Comparison of ENCODE assay signal across 8 mouse cellular contexts in genomic region chr13:74292167-74292566, GRCm38 (mm10). TPM values are rescaled to one million over a fixed set of nuclear protein-coding genes. Genes with fewer than 3 reads are reported as not detected.
A peak's percentile ranks its signal among the peaks of the same experiment; 100 is the strongest.
DNase-seq lines count a peak whose midpoint lies in the region; ATAC-seq lines count a peak whose summit lies in the region.

TSS of gene Ahrr (minus strand) at chr13:74292331.

- WGBS in embryonic facial prominence, embryonic 10.5 days = under 1% methylated on average over 27 of the region's 27 CpGs
- WGBS in heart, embryonic 11.5 days (ENCODE audit: insufficient replicate concordance) = 2% methylated on average over 27 of the region's 27 CpGs
- WGBS in kidney, embryonic 15.5 days = 1% methylated on average over 27 of the region's 27 CpGs
- 1% methylated on average over 27 of the region's 27 CpGs for WGBS in lung, embryonic 16.5 days

- H3K9ac ChIP-seq in heart, embryonic 11.5 days (ENCODE audit: low read depth, low read length) = no peak within 1 kb of the TSS
- no peak within 1 kb of the TSS for H3K9ac ChIP-seq in kidney, embryonic 15.5 days
- peak within 1 kb of the TSS; percentile 51 for H3K9ac ChIP-seq in lung, embryonic 16.5 days (ENCODE audit: low read length)

- no peak within 1 kb of the TSS for H3K27ac ChIP-seq in embryonic facial prominence, embryonic 10.5 days (replicated peaks)
- no peak within 1 kb of the TSS for H3K27ac ChIP-seq in heart, embryonic 11.5 days (ENCODE audit: low read depth, low read length)
- no peak within 1 kb of the TSS for H3K27ac ChIP-seq in kidney, embryonic 15.5 days
- H3K27ac ChIP-seq in lung, embryonic 16.5 days (ENCODE audit: low read length) = no peak within 1 kb of the TSS

- peaks cover 32% of the 10 kb centered on the region for H3K27me3 ChIP-seq in embryonic facial prominence, embryonic 10.5 days (replicated peaks; ENCODE audit: low read depth, poor library complexity, severe bottlenecking)
- peaks cover 22% of the 10 kb centered on the region for H3K27me3 ChIP-seq in heart, embryonic 11.5 days (ENCODE audit: control insufficient read depth, insufficient read depth, low read length)
- H3K27me3 ChIP-seq in kidney, embryonic 15.5 days = peaks cover 33% of the 10 kb centered on the region
- H3K27me3 ChIP-seq in lung, embryonic 16.5 days (ENCODE audit: control insufficient read depth, insufficient read depth, low read depth, low read length) = no peaks in the 10 kb centered on the region; the same call in 1 of the 2 replicates

- ATAC-seq in heart, embryonic 11.5 days (replicated peaks; ENCODE audit: insufficient number of reproducible peaks, low FRiP score, low TSS enrichment) = no peak
- peak; percentile 73 for ATAC-seq in kidney, embryonic 15.5 days (replicated peaks; ENCODE audit: low FRiP score)
- peak; percentile 67 for ATAC-seq in lung, embryonic 16.5 days (ENCODE audit: low read depth)

- peak within 1 kb of the TSS; percentile 65 for H3K4me2 ChIP-seq in heart, embryonic 11.5 days
- H3K4me2 ChIP-seq in kidney, embryonic 15.5 days = peak within 1 kb of the TSS; percentile 61
- H3K4me2 ChIP-seq in lung, embryonic 16.5 days (ENCODE audit: low read depth, low read length) = peak within 1 kb of the TSS; percentile 52

- H3K4me1 ChIP-seq in embryonic facial prominence, embryonic 10.5 days = peaks cover 9% of the 10 kb centered on the region
- H3K4me1 ChIP-seq in heart, embryonic 11.5 days (ENCODE audit: control insufficient read depth, insufficient read depth, low read length) = no peaks in the 10 kb centered on the region
- H3K4me1 ChIP-seq in kidney, embryonic 15.5 days = peaks cover 7% of the 10 kb centered on the region
- H3K4me1 ChIP-seq in lung, embryonic 16.5 days (replicated peaks; ENCODE audit: control insufficient read depth, insufficient read depth, low read length) = peaks cover 4% of the 10 kb centered on the region

- peak; percentile 6 to 13 for DNase-seq in layer of hippocampus, postnatal 36 days
- no peak for DNase-seq in layer of hippocampus, adult 11-12 months (ENCODE audit: low spot score)
- DNase-seq in embryonic facial prominence, embryonic 10.5 days (ENCODE audit: low spot score) = peak; percentile 79
- DNase-seq in ovary, postnatal 14 days (ENCODE audit: low spot score) = peak; percentile 24
- peak; percentile 60 to 69 for DNase-seq in urinary bladder, postnatal 4 days (ENCODE audit: low spot score in 2 of 2)

- H3K9me3 ChIP-seq in embryonic facial prominence, embryonic 10.5 days = no peaks in the 10 kb centered on the region
- H3K9me3 ChIP-seq in heart, embryonic 11.5 days (replicated peaks; ENCODE audit: control insufficient read depth, low read length) = no peaks in the 10 kb centered on the region
- no peaks in the 10 kb centered on the region for H3K9me3 ChIP-seq in kidney, embryonic 15.5 days (replicated peaks)
- H3K9me3 ChIP-seq in lung, embryonic 16.5 days (ENCODE audit: control insufficient read depth, low read length) = no peaks in the 10 kb centered on the region

- H3K4me3 ChIP-seq in embryonic facial prominence, embryonic 10.5 days = peak within 1 kb of the TSS; percentile 50
- peak within 1 kb of the TSS; percentile 30 for H3K4me3 ChIP-seq in heart, embryonic 11.5 days (ENCODE audit: low read depth, low read length)
- peak within 1 kb of the TSS; percentile 30 for H3K4me3 ChIP-seq in kidney, embryonic 15.5 days (replicated peaks)
- H3K4me3 ChIP-seq in lung, embryonic 16.5 days (ENCODE audit: low read length) = peak within 1 kb of the TSS; percentile 33

- H3K36me3 ChIP-seq in embryonic facial prominence, embryonic 10.5 days (replicated peaks) = no peaks in the 10 kb centered on the region
- H3K36me3 ChIP-seq in heart, embryonic 11.5 days (ENCODE audit: control insufficient read depth, insufficient read depth, low read length) = no peaks in the 10 kb centered on the region
- no peaks in the 10 kb centered on the region for H3K36me3 ChIP-seq in kidney, embryonic 15.5 days
- H3K36me3 ChIP-seq in lung, embryonic 16.5 days (ENCODE audit: control insufficient read depth, insufficient read depth, low read length) = no peaks in the 10 kb centered on the region

RNA-seq across cellular contexts. Expression of gene Ahrr, which starts in this region (rescaled TPM):
- total RNA-seq in layer of hippocampus, postnatal 36 days (2021) = 1 to 10 TPM in 1 of 2 experiments, under 1 TPM in 1; 0.80 to 1.2 TPM
- 1.1 and 1.5 TPM in 2 replicates for polyA plus RNA-seq in embryonic facial prominence, embryonic 10.5 days (2016; fragmentation: Nextera tagmentation; extraction: Ambion mirVana)
- polyA plus RNA-seq in heart, embryonic 11.5 days (2014; fragmentation: Nextera tagmentation; extraction: Ambion mirVana) = 0.70 and 0.76 TPM in 2 replicates
- polyA plus RNA-seq in kidney, embryonic 15.5 days (2015; fragmentation: Nextera tagmentation; extraction: Ambion mirVana) = 0.45 and 0.52 TPM in 2 replicates
- 0.57 and 0.70 TPM in 2 replicates for polyA plus RNA-seq in lung, embryonic 16.5 days (2015; fragmentation: Nextera tagmentation; extraction: Ambion mirVana)

Comparison
In these comparisons a context has a peak if more than half of its experiments do, and no peak if none do; other contexts are left out.
1. Peak in ATAC-seq, H3K4me3 ChIP-seq and H3K4me2 ChIP-seq in kidney, embryonic 15.5 days; RNA of the gene not detected or under 1 TPM.
2. Peak in ATAC-seq, H3K4me3 ChIP-seq, H3K9ac ChIP-seq and H3K4me2 ChIP-seq in lung, embryonic 16.5 days; RNA of the gene not detected or under 1 TPM.